Mouse (Mus musculus) lung, postnatal 0 days (tissue): Measurements from ENCODE around the gene AU022252.
A peak's percentile ranks its signal among the peaks of the same experiment; 100 is the strongest.

ENCODE experiments used
- CTCF ChIP-seq: IDR thresholded peaks from 2 replicates; pipeline ENCODE4 v1.5.1; 2016; ENCODE audit warnings: antibody characterized with exemption, mild to moderate bottlenecking
- EP300 ChIP-seq: IDR thresholded peaks from 2 replicates; pipeline ENCODE4 v1.6.1; 2016; ENCODE audit warnings: antibody characterized with exemption, mild to moderate bottlenecking, control low read depth

- no peak for TF ChIP-seq CTCF
- peak; percentile 92 for TF ChIP-seq EP300
Measured at GRCm38 (mm10) chr4:119263459-119263858, 30.9 kb upstream of the AU022252 start.
